Mouse (Mus musculus) lung, postnatal 25 days (tissue): ENCODE results near the gene Defa25.
"Not testable (repeated sequence)": the region's sequence is repeated elsewhere in the genome, so short reads cannot be mapped to it uniquely, and the experiment has no call there.

ENCODE experiments used
- DNase-seq: peaks from one replicate; pipeline ENCODE4 v3.0.0; 2022; ENCODE audit warnings: low spot score

The Defa25 gene

GRCm38 (mm10) chr8:21084142-21084541, at the start of gene Defa25:
Gene Defa25 (plus strand): TSS chr8:21084442.
- not testable (repeated sequence) for DNase-seq

- not testable (repeated sequence) for DNase-seq
These were observed 29.5 kb upstream of the Defa25 start, which contains the start of gene Defa23 for GRCm38 (mm10) chr8:21054747-21055146. Gene Defa23 (plus strand): TSS chr8:21055047.

GRCm38 (mm10) chr8:21064738-21065137, 19.5 kb upstream of the Defa25 start, which contains the start of gene Defa35:
Gene Defa35 (plus strand): TSS chr8:21065038.
- not testable (repeated sequence) for DNase-seq

GRCm38 (mm10) chr8:21093106-21093505, 8.9 kb downstream of the Defa25 start:
- no peak for DNase-seq

- not testable (repeated sequence) for DNase-seq
These were observed 11.7 kb downstream of the Defa25 start, which contains the start of gene Gm14851 for GRCm38 (mm10) chr8:21095950-21096349. Gene Gm14851 (minus strand): TSS chr8:21096050.

GRCm38 (mm10) chr8:21134342-21134741, 50.1 kb downstream of the Defa25 start, which contains the start of gene Defa30:
Gene Defa30 (plus strand): TSS chr8:21134642.
- not testable (repeated sequence) for DNase-seq
